Mouse (Mus musculus) heart, adult 2 months (tissue): ENCODE data around the gene Mtus2.

Experiments used
- CTCF ChIP-seq: fragments of 200-600 bp; IDR thresholded peaks from 2 replicates; pipeline ENCODE4 v1.8.1; 2022; ENCODE audit warnings: antibody characterized with exemption, mild to moderate bottlenecking, moderate library complexity
- EP300 ChIP-seq: fragments of 200-500 bp; IDR thresholded peaks from 2 replicates; pipeline ENCODE4 v1.6.1; 2011; ENCODE audit warnings: low read depth, low read length, control low read depth; ENCODE audit not compliant: insufficient read depth
- POLR2A ChIP-seq: fragments of 200-500 bp; IDR thresholded peaks from 2 replicates; pipeline ENCODE4 v1.6.1; 2011; ENCODE audit warnings: mild to moderate bottlenecking, low read depth, low read length, control low read depth; ENCODE audit not compliant: insufficient read depth

DNA sequence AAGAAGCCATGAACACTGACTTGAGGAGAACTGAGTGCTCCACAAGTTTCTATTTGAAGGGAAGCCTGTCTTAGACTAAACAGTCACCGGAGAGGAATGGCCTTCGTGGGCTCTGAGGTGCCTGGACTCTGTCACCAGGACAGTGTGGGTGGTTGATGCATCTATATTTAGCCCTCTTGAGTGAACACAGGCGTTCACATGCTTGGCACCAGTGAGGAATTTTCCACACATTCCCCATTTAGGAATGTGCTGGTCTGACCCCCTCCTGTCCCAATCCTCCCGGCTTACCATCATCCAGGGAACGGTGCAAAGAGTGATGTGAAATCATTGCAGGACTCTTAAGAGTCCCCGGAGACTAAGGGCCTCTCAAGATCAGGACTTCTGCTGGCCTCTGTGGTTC is 314.9 kb downstream of the Mtus2 start:
- TF ChIP-seq POLR2A (peak; percentile 64), CTCF (no peak), EP300 (peak; percentile 99)
